Mouse (Mus musculus) bone marrow macrophage, adult 2 months (primary cell): ENCODE measurements around the gene Zfp771. TPM values are rescaled to one million over a fixed set of nuclear protein-coding genes. Genes with fewer than 3 reads are reported as not detected.
A peak's percentile ranks its signal among the peaks of the same experiment; 100 is the strongest.

Experiments
- H3K27ac ChIP-seq: 2 replicates; pipeline ENCODE4 v1.5.1; 2012; ENCODE audit warnings: low read depth, low read length; ENCODE audit not compliant: insufficient read depth
- H3K4me1 ChIP-seq: 2 replicates; pipeline ENCODE4 v1.6.1; 2012; ENCODE audit warnings: low read length; ENCODE audit not compliant: control insufficient read depth, insufficient read depth
- H3K4me3 ChIP-seq: 2 replicates; pipeline ENCODE4 v1.5.1; 2012; ENCODE audit warnings: mild to moderate bottlenecking, low read length, moderate library complexity; ENCODE audit not compliant: insufficient read depth
- CTCF ChIP-seq: IDR thresholded peaks from 2 replicates; pipeline ENCODE4 v1.5.1; 2012; ENCODE audit warnings: low read depth, mild to moderate bottlenecking, low read length, moderate library complexity
- POLR2A ChIP-seq: IDR thresholded peaks from 2 replicates; pipeline ENCODE4 v1.6.1; 2012; ENCODE audit warnings: mild to moderate bottlenecking, low read depth, low read length, borderline replicate concordance
- polyA plus RNA-seq: library from polyadenylated mRNA; stranded (reverse); fragments of >200 nt; gene quantifications from 2 replicates; pipeline ENCODE4 v1.2.4, GENCODE M21; 2012; ENCODE audit not compliant: missing spikeins, insufficient read depth, insufficient read length

Gene Zfp771
- polyA plus RNA-seq, 1 experiment = 10.9 TPM

- Histone ChIP-seq H3K27ac (no peak overlapping the region), H3K4me1 (peaks cover 12% of the 10 kb centered on the region; the same call in 1 of the 2 replicates)
Measured at GRCm38 (mm10) chr7:127252414-127252813, 8.3 kb downstream of the Zfp771 start.

GRCm38 (mm10) chr7:127253341-127253740 is 9.3 kb downstream of the Zfp771 start:
- H3K4me1 ChIP-seq = peaks cover 12% of the 10 kb centered on the region; the same call in 1 of the 2 replicates
- peak overlapping the region; percentile 68 for H3K4me3 ChIP-seq
- H3K27ac ChIP-seq = no peak overlapping the region
- TF ChIP-seq POLR2A = no peak
- TF ChIP-seq CTCF = no peak

More at GRCm38 (mm10) chr7:127252414-127252813, 8.3 kb downstream of the Zfp771 start:
- TF ChIP-seq CTCF (peak; percentile 60; the same call in 1 of the 2 replicates), POLR2A (no peak)
- H3K4me3 ChIP-seq = no peak overlapping the region

GRCm38 (mm10) chr7:127253821-127254769 is 10.0 kb downstream of the Zfp771 start:
- Histone ChIP-seq H3K4me3 (peak overlapping the region; percentile 68), H3K4me1 (peaks cover 16% of the 10 kb centered on the region; the same call in 1 of the 2 replicates), H3K27ac (peak overlapping the region; percentile 59)
- TF ChIP-seq CTCF = no peak
- no peak for TF ChIP-seq POLR2A

GRCm38 (mm10) chr7:127255008-127255407 is 10.9 kb downstream of the Zfp771 start:
- H3K4me3 ChIP-seq = peak overlapping the region; percentile 62
- TF ChIP-seq POLR2A (no peak), CTCF (no peak)
- H3K27ac ChIP-seq = peak overlapping the region; percentile 59; the same call in 1 of the 2 replicates
- peaks cover 19% of the 10 kb centered on the region; the same call in 1 of the 2 replicates for H3K4me1 ChIP-seq

- Histone ChIP-seq H3K4me3 (no peak overlapping the region), H3K4me1 (peaks cover 20% of the 10 kb centered on the region), H3K27ac (no peak overlapping the region)
- no peak for TF ChIP-seq CTCF
- TF ChIP-seq POLR2A = no peak
Measured at GRCm38 (mm10) chr7:127255965-127256364, 11.9 kb downstream of the Zfp771 start.

- no peak overlapping the region for H3K4me3 ChIP-seq
- peaks cover 24% of the 10 kb centered on the region for H3K4me1 ChIP-seq
- TF ChIP-seq POLR2A = no peak
- TF ChIP-seq CTCF = no peak
- H3K27ac ChIP-seq = peak overlapping the region; percentile 2; the same call in 1 of the 2 replicates
Measured at GRCm38 (mm10) chr7:127256518-127256917, 12.4 kb downstream of the Zfp771 start.

GRCm38 (mm10) chr7:127259186-127259905 is 15.3 kb downstream of the Zfp771 start:
- TF ChIP-seq CTCF (peak; percentile 12; the same call in 1 of the 2 replicates), POLR2A (no peak)
- peak overlapping the region; percentile 93 for H3K4me3 ChIP-seq
- no peak overlapping the region for H3K27ac ChIP-seq
- peaks cover 21% of the 10 kb centered on the region for H3K4me1 ChIP-seq

- Histone ChIP-seq H3K4me1 (peaks cover 16% of the 10 kb centered on the region), H3K4me3 (peak within 1 kb of the TSS; percentile 93), H3K27ac (no peak within 1 kb of the TSS)
- peak; percentile 65; the same call in 1 of the 2 replicates for TF ChIP-seq POLR2A
- TF ChIP-seq CTCF = peak; percentile 71
Measured at GRCm38 (mm10) chr7:127260309-127261111, 16.4 kb downstream of the Zfp771 start, which contains the start of gene Dctpp1. Gene Dctpp1, minus strand, starts transcription at chr7:127260709.
